Mouse (Mus musculus) CH12.LX (cell line): ENCODE data around the gene Metap1. TPM values are rescaled to one million over a fixed set of nuclear protein-coding genes. Genes with fewer than 3 reads are reported as not detected.

ENCODE experiments used
- DNase-seq: peaks from one replicate; pipeline ENCODE4 v3.0.0-alpha.2; 2013; ENCODE audit errors: extremely low read depth
- H3K27ac ChIP-seq: 2 replicates; pipeline ENCODE4 v1.5.1; 2012; ENCODE audit warnings: low read depth, mild to moderate bottlenecking, control low read depth, moderate library complexity; ENCODE audit not compliant: insufficient read depth
- H3K27me3 ChIP-seq: replicated peaks from 2 replicates; pipeline ENCODE3; 2012; ENCODE audit warnings: inconsistent platforms
- H3K36me3 ChIP-seq, 2 experiments: replicated peaks in 1 of 2; 2 replicates each; pipeline versions ENCODE3 to v1.6.1; 2012; ENCODE audit warnings: inconsistent platforms in 1 of 2, low read length in 1 of 2, mild to moderate bottlenecking in 1 of 2, mixed read lengths in 1 of 2, moderate library complexity in 1 of 2; ENCODE audit not compliant: control insufficient read depth in 1 of 2, insufficient read depth in 1 of 2
- H3K4me1 ChIP-seq, 2 experiments: 2 replicates each; pipeline ENCODE4 v1.6.1; 2012; ENCODE audit warnings: inconsistent platforms in 1 of 2, moderate library complexity in 1 of 2; ENCODE audit not compliant: insufficient read depth in 2 of 2, control insufficient read depth in 1 of 2
- H3K4me2 ChIP-seq: 2 replicates; pipeline ENCODE4 v1.6.1; 2012; ENCODE audit warnings: low read depth, mild to moderate bottlenecking, control low read depth; ENCODE audit not compliant: poor library complexity, insufficient read depth, severe bottlenecking
- H3K4me3 ChIP-seq, 3 experiments: fragments of 150-350 bp in 1 of 3; sonication (generic) in 1 of 3; replicated peaks in 1 of 3; 2 replicates each; pipeline versions ENCODE3 to v1.5.1; 2011 to 2012; ENCODE audit warnings: low read depth in 2 of 3, low read length in 2 of 3, mild to moderate bottlenecking in 2 of 3, moderate library complexity in 2 of 3, control low read depth in 1 of 3, improper control_type of control experiment in 1 of 3, inconsistent platforms in 1 of 3, mixed read lengths in 1 of 3; ENCODE audit not compliant: poor library complexity in 1 of 3
- H3K79me2 ChIP-seq: replicated peaks from 2 replicates; pipeline ENCODE4 v1.6.1; 2012; ENCODE audit warnings: mild to moderate bottlenecking, moderate library complexity; ENCODE audit not compliant: control insufficient read depth, poor library complexity, insufficient read depth, severe bottlenecking; ENCODE audit errors: extremely low read depth
- H3K9ac ChIP-seq: 2 replicates; pipeline ENCODE4 v1.6.1; 2012; ENCODE audit warnings: low read depth, mild to moderate bottlenecking, control low read depth, moderate library complexity; ENCODE audit not compliant: insufficient read depth
- H3K9me3 ChIP-seq: replicated peaks from 2 replicates; pipeline ENCODE3; 2012; ENCODE audit warnings: low read length, inconsistent platforms, mixed read lengths
- BHLHE40 ChIP-seq: IDR thresholded peaks from 2 replicates; pipeline ENCODE4 v1.6.1; 2011; ENCODE audit warnings: mild to moderate bottlenecking, low read depth, low read length, improper control_type of control experiment
- CHD1 ChIP-seq: IDR thresholded peaks from 2 replicates; pipeline ENCODE4 v1.6.1; 2012; ENCODE audit warnings: low read depth, low read length, improper control_type of control experiment, inconsistent platforms
- CTCF ChIP-seq, 2 experiments: IDR thresholded peaks in 1 of 2; conservative IDR thresholded peaks in 1 of 2; 2 replicates each; pipeline ENCODE4 v1.5.1; 2011 to 2012; ENCODE audit warnings: low read depth in 2 of 2, low read length in 2 of 2, improper control_type of control experiment in 1 of 2, inconsistent platforms in 1 of 2, mild to moderate bottlenecking in 1 of 2, moderate library complexity in 1 of 2
- E2F4 ChIP-seq: IDR thresholded peaks from 2 replicates; pipeline ENCODE4 v1.6.1; 2011; ENCODE audit warnings: low read depth, low read length, improper control_type of control experiment; ENCODE audit not compliant: insufficient replicate concordance
- ELF1 ChIP-seq: IDR thresholded peaks from 2 replicates; pipeline ENCODE4 v1.6.1; 2014; ENCODE audit warnings: low read depth, mild to moderate bottlenecking, inconsistent platforms, low read length, improper control_type of control experiment
- EP300 ChIP-seq: IDR thresholded peaks from 2 replicates; pipeline ENCODE4 v1.6.1; 2011; ENCODE audit warnings: low read length, improper control_type of control experiment
- ETS1 ChIP-seq: conservative IDR thresholded peaks from 2 replicates; pipeline ENCODE4 v1.6.1; 2012; ENCODE audit warnings: low read depth, mild to moderate bottlenecking, inconsistent platforms, low read length, improper control_type of control experiment, moderate library complexity
- HCFC1 ChIP-seq: IDR thresholded peaks from 2 replicates; pipeline ENCODE4 v1.6.1; 2012; ENCODE audit warnings: low read depth, mild to moderate bottlenecking, inconsistent platforms, low read length, improper control_type of control experiment
- IRF4 ChIP-seq: IDR thresholded peaks from 2 replicates; pipeline ENCODE4 v1.6.1; 2014; ENCODE audit warnings: low read depth, mild to moderate bottlenecking, inconsistent platforms, low read length, improper control_type of control experiment
- JUN ChIP-seq: IDR thresholded peaks from 2 replicates; pipeline ENCODE4 v1.6.1; 2011; ENCODE audit warnings: low read depth, mild to moderate bottlenecking, low read length, improper control_type of control experiment, moderate library complexity; ENCODE audit not compliant: insufficient read depth
- JUND ChIP-seq: conservative IDR thresholded peaks from 2 replicates; pipeline ENCODE4 v1.6.1; 2011; ENCODE audit warnings: low read depth, low read length, improper control_type of control experiment
- KAT2A ChIP-seq: IDR thresholded peaks from 2 replicates; pipeline ENCODE4 v1.6.1; 2012; ENCODE audit warnings: low read length, improper control_type of control experiment, inconsistent platforms; ENCODE audit not compliant: insufficient replicate concordance
- MAFK ChIP-seq: IDR thresholded peaks from 2 replicates; pipeline ENCODE4 v1.6.1; 2011; ENCODE audit warnings: low read length, improper control_type of control experiment; ENCODE audit not compliant: insufficient replicate concordance
- MAX ChIP-seq: IDR thresholded peaks from 2 replicates; pipeline ENCODE4 v1.6.1; 2011; ENCODE audit warnings: low read length, improper control_type of control experiment
- MEF2A ChIP-seq: IDR thresholded peaks from 2 replicates; pipeline ENCODE4 v1.6.1; 2014; ENCODE audit warnings: low read depth, mild to moderate bottlenecking, inconsistent platforms, low read length, improper control_type of control experiment, borderline replicate concordance
- MYC ChIP-seq: IDR thresholded peaks from 2 replicates; pipeline ENCODE4 v1.6.1; 2011; ENCODE audit warnings: low read depth, mild to moderate bottlenecking, improper control_type of control experiment, low read length
- NELFE ChIP-seq: IDR thresholded peaks from 2 replicates; pipeline ENCODE4 v1.6.1; 2011; ENCODE audit warnings: low read depth, low read length, improper control_type of control experiment
- NRF1 ChIP-seq: IDR thresholded peaks from 2 replicates; pipeline ENCODE4 v1.6.1; 2014; ENCODE audit warnings: low read depth, mild to moderate bottlenecking, inconsistent platforms, low read length, improper control_type of control experiment, moderate library complexity
- POLR2A ChIP-seq: IDR thresholded peaks from 2 replicates; pipeline ENCODE4 v1.6.1; 2011; ENCODE audit warnings: low read depth, mild to moderate bottlenecking, improper control_type of control experiment, low read length
- POLR2AphosphoS2 ChIP-seq: IDR thresholded peaks from 2 replicates; pipeline ENCODE4 v1.6.1; 2011; ENCODE audit warnings: low read depth, low read length, improper control_type of control experiment
- SMC3 ChIP-seq: IDR thresholded peaks from 2 replicates; pipeline ENCODE4 v1.6.1; 2011; ENCODE audit warnings: low read depth, low read length, improper control_type of control experiment
- TCF12 ChIP-seq: IDR thresholded peaks from 2 replicates; pipeline ENCODE4 v1.6.1; 2014; ENCODE audit warnings: low read depth, mild to moderate bottlenecking, inconsistent platforms, low read length, improper control_type of control experiment
- USF2 ChIP-seq: conservative IDR thresholded peaks from 2 replicates; pipeline ENCODE4 v1.6.1; 2011; ENCODE audit warnings: low read depth, low read length, improper control_type of control experiment
- ZC3H11A ChIP-seq: IDR thresholded peaks from 2 replicates; pipeline ENCODE4 v1.6.1; 2012; ENCODE audit warnings: low read depth, mild to moderate bottlenecking, inconsistent platforms, low read length, improper control_type of control experiment
- ZNF384 ChIP-seq: IDR thresholded peaks from 2 replicates; pipeline ENCODE4 v1.6.1; 2012; ENCODE audit warnings: low read depth, low read length, improper control_type of control experiment, inconsistent platforms
- dilution Hi-C: fragments of 300-500 bp; cut with MboI; formaldehyde crosslinking; loops from 2 replicates; pipeline ENCODE4 v1.14.3; 2020; ENCODE audit warnings: low sequenced_read_pairs; ENCODE audit not compliant: extremely low pct_unique_long_range_greater_than_20kb, extremely low pct_ligation_motif_present
- in situ Hi-C: fragments of 300-500 bp; cut with MboI; formaldehyde crosslinking; loops from 3 replicates; pipeline ENCODE4 v1.14.3; 2019; ENCODE audit warnings: low sequenced_read_pairs, low pct_ligation_motif_present, low pct_unique_long_range_greater_than_20kb, mixed read lengths
- polyA plus RNA-seq: library from polyadenylated mRNA; unstranded; fragments of >175 nt; gene quantifications from 2 replicates; pipeline ENCODE4 v1.2.1, GENCODE M21; 2012; ENCODE audit warnings: low read depth; ENCODE audit not compliant: insufficient read length
- total RNA-seq, 2 experiments: library from RNA; depleted of rRNA; stranded (reverse); fragments of 300-350 nt in 1 of 2; fragments of >200 nt in 1 of 2; gene quantifications; 2 replicates each; pipeline ENCODE4 v1.2.3; 2012 to 2014

Metap1 gene
- total and polyA plus RNA-seq, 3 experiments = 77.9 to 163 (median 143) TPM

DNA sequence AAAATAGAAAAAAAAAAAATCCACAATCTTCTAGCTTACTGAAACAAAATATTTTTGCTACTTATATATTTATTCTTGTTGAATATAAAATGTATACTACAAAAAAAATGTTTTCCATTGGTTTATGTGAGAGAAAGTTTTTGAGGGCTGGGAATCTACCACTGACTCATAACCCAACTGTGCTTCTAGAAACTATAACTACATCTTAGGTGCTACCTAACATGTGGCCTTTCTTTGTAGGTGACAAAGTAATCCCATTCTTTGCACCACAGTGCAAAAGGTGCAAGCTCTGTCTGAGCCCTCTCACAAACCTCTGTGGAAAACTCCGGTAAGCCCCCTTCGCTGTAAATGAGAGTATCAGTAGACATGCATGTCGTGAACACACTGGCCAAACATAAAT, 68.9 kb downstream of the Metap1 start:
- no peaks in the 10 kb centered on the region for H3K36me3 ChIP-seq
- in situ Hi-C loops = no loop called here
- no peak overlapping the region for H3K4me2 ChIP-seq
- TF ChIP-seq MEF2A = peak; percentile 45; the same call in 1 of the 2 replicates
- TF ChIP-seq MAX = peak; percentile 70
- TF ChIP-seq POLR2A = no peak
- no peak for TF ChIP-seq NELFE
- no peak for TF ChIP-seq SMC3
- no peak for TF ChIP-seq CHD1
- no peak for TF ChIP-seq E2F4
- peak; percentile 88 for TF ChIP-seq JUN
- TF ChIP-seq CTCF (conservative IDR thresholded peaks at IDR 0.05 in 1 of 2, IDR thresholded peaks at IDR 0.05 in 1 of 2; ENCODE audit: low read depth in 2 of 2, low read length in 2 of 2) = no peak
- TF ChIP-seq JUND = peak; percentile 97
- TF ChIP-seq POLR2AphosphoS2 = no peak
- peak; percentile 96 for TF ChIP-seq EP300
- peak; percentile 95 for TF ChIP-seq IRF4
- TF ChIP-seq ETS1 = peak; percentile 67
- TF ChIP-seq BHLHE40 = peak; percentile 82
- peak; percentile 92 for TF ChIP-seq MYC
- peak; percentile 50; the same call in 1 of the 2 replicates for TF ChIP-seq MAFK
- 0 out of 2 replicates have a peak, but pooled peaks have one; percentile 41 for TF ChIP-seq TCF12
- TF ChIP-seq ZNF384 = peak; percentile 90
- TF ChIP-seq KAT2A = no peak
- TF ChIP-seq USF2 = no peak
- H3K4me3 ChIP-seq = no peak overlapping the region
- H3K27ac ChIP-seq = no peak overlapping the region
- H3K4me1 ChIP-seq = peaks cover 10 to 21% of the 10 kb centered on the region in 2 experiments
- peak; percentile 50 for DNase-seq
- no peaks in the 10 kb centered on the region for H3K79me2 ChIP-seq
- H3K27me3 ChIP-seq = peaks cover 1% of the 10 kb centered on the region
- H3K9ac ChIP-seq = no peak overlapping the region
- no peaks in the 10 kb centered on the region for H3K9me3 ChIP-seq
- dilution Hi-C loops = no loop called here

DNA sequence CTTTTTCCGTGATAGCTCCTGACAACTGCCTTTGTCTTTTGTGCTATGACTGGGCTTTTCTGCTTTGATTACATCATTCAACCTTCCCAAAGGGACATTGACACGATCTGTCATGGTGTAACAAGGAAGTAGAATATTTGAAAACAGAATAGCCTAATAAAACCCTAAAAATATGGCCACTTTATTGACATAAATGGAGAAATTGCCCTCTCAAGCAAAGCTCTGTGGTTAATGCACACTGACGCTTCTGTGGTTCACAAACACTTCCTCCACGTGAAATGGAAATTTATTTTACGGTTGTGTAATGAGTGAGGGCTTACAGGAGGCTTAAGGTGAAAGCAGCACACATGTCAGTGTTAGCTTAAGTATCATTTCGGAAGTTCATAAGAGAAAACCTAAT, 69.9 kb downstream of the Metap1 start:
- H3K27me3 ChIP-seq = peaks cover 1% of the 10 kb centered on the region
- peak; percentile 44 for TF ChIP-seq ETS1
- peak; percentile 64 for TF ChIP-seq EP300
- peak; percentile 96 for TF ChIP-seq BHLHE40
- TF ChIP-seq E2F4 = no peak
- peak; percentile 79 for TF ChIP-seq MYC
- no peak for TF ChIP-seq ZC3H11A
- no peak for TF ChIP-seq NELFE
- TF ChIP-seq NRF1 = no peak
- 0 out of 2 replicates have a peak, but pooled peaks have one; percentile 17 for TF ChIP-seq MAFK
- TF ChIP-seq ZNF384 = peak; percentile 11; the same call in 1 of the 2 replicates
- TF ChIP-seq HCFC1 = no peak
- peak; percentile 50; the same call in 1 of the 2 replicates for TF ChIP-seq IRF4
- TF ChIP-seq JUN = no peak; the same call in 1 of the 2 replicates
- no peak for TF ChIP-seq MEF2A
- TF ChIP-seq ELF1 = 0 out of 2 replicates have a peak, but pooled peaks have one; percentile 21
- TF ChIP-seq, all 38 proteins: peak for 8
- no peaks in the 10 kb centered on the region for H3K79me2 ChIP-seq
- no peaks in the 10 kb centered on the region for H3K36me3 ChIP-seq
- H3K9ac ChIP-seq = no peak overlapping the region
- H3K9me3 ChIP-seq = no peaks in the 10 kb centered on the region
- peaks cover 10 to 21% of the 10 kb centered on the region in 2 experiments for H3K4me1 ChIP-seq
- DNase-seq = peak; percentile 62
- H3K4me3 ChIP-seq = no peak overlapping the region
- dilution Hi-C loops (no loop called here), in situ Hi-C loops (no loop called here)
- H3K4me2 ChIP-seq = peak overlapping the region; percentile 32
- no peak overlapping the region for H3K27ac ChIP-seq
